Mouse (Mus musculus): Measurements from ENCODE around the gene Ptprg. TPM values are rescaled to one million over a fixed set of nuclear protein-coding genes. Genes with fewer than 3 reads are reported as not detected.

Gene Ptprg
- total and polyA plus RNA-seq, 2 experiments from 2014 or later, result 8.7 to 63.4 TPM

DNA sequence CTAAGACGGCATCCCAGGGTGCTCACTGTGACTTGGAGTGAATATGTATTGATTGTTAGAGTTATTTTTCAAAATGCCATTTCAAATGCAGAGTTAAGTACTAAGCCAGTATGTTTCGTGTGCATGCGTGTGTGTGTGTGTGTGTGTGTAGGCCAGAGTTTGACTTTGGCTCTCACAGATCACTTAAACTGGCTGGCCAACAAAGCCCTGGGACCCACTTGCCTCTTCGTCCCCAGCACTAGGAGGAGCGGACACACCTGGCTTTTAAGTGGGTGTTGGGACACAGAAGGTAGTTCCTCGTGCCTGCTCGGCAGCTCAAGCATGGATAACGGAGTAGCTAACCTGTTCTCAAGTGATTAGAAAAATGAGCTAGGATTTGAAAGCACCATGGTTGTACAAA, 24.6 kb downstream of the Ptprg start:
- Histone ChIP-seq H3K27ac (ENCODE audit: low read depth) (0 out of 2 replicates have a peak overlapping the region, but pooled peaks have one; percentile 57), H3K9me3 (replicated peaks; ENCODE audit: control insufficient read depth, low read length) (0 out of 2 replicates have a peak, but pooled peaks cover 3% of the 10 kb centered on the region), H3K9ac (replicated peaks; ENCODE audit: low read depth, low read length) (no peak overlapping the region), H3K36me3 (replicated peaks; ENCODE audit: control insufficient read depth, insufficient read depth, low read length) (no peaks in the 10 kb centered on the region), H3K27me3 (ENCODE audit: control insufficient read depth, insufficient read depth, low read length) (no peaks in the 10 kb centered on the region), H3K4me3 (ENCODE audit: low read depth, low read length) (no peak overlapping the region), H3K4me1 (ENCODE audit: control insufficient read depth, insufficient read depth) (peaks cover 23% of the 10 kb centered on the region), H3K4me2 (ENCODE audit: low read depth, low read length) (no peak overlapping the region)
- 79% methylated on average over 8 of the region's 8 CpGs for WGBS
- ATAC-seq (ENCODE audit: insufficient read depth, low read depth) (no peak), DNase-seq (ENCODE audit: low spot score) (no peak)
- TF ChIP-seq CTCF (IDR thresholded peaks at IDR 0.05; ENCODE audit: low read depth) (no peak), EP300 (IDR thresholded peaks at IDR 0.05; ENCODE audit: low read depth) (no peak)

- H3K27ac ChIP-seq (ENCODE audit: low read depth), result peak overlapping the region; percentile 57
- no peaks in the 10 kb centered on the region for H3K36me3 ChIP-seq (replicated peaks; ENCODE audit: control insufficient read depth, insufficient read depth, low read length)
- H3K9me3 ChIP-seq (replicated peaks; ENCODE audit: control insufficient read depth, low read length), result 0 out of 2 replicates have a peak, but pooled peaks cover 3% of the 10 kb centered on the region
- H3K9ac ChIP-seq (replicated peaks; ENCODE audit: low read depth, low read length), result peak overlapping the region; percentile 10; the same call in 1 of the 2 replicates
- DNase-seq (ENCODE audit: low spot score) (peak; percentile 23), ATAC-seq (ENCODE audit: insufficient read depth, low read depth) (peak; percentile 44; the same call in 1 of the 2 replicates)
- WGBS, result 25% methylated on average over 6 of the region's 6 CpGs
- H3K4me1 ChIP-seq (ENCODE audit: control insufficient read depth, insufficient read depth), result peaks cover 18% of the 10 kb centered on the region
- peak overlapping the region; percentile 18; the same call in 1 of the 2 replicates for H3K4me3 ChIP-seq (ENCODE audit: low read depth, low read length)
- peak overlapping the region; percentile 51 for H3K4me2 ChIP-seq (ENCODE audit: low read depth, low read length)
- no peaks in the 10 kb centered on the region for H3K27me3 ChIP-seq (ENCODE audit: control insufficient read depth, insufficient read depth, low read length)
- TF ChIP-seq CTCF (IDR thresholded peaks at IDR 0.05; ENCODE audit: low read depth) (no peak), EP300 (IDR thresholded peaks at IDR 0.05; ENCODE audit: low read depth) (no peak)
Observed at GRCm38 (mm10) chr14:11578492-11578967, 25.2 kb downstream of the Ptprg start.

DNA sequence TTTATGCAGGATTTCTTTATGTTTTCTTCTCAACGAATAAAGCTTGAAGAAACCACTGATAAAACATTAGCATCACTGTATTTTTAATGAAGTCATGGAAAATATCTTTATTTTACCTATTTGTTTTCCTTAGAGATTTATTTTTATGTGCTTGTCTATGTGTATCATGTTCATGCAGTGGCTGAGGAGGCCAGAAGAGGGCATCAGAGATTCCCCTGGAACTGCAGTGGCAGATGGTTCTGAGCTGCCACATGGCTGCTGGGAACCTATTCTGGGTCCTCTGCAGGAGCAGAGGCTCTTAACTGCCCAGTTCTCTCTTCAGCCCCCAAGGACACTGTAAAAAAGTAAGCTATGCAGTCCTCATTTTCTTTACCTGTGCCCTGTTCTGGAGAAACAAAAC, 26.6 kb downstream of the Ptprg start:
- Histone ChIP-seq H3K36me3 (replicated peaks; ENCODE audit: control insufficient read depth, insufficient read depth, low read length) (no peaks in the 10 kb centered on the region), H3K27me3 (ENCODE audit: control insufficient read depth, insufficient read depth, low read length) (no peaks in the 10 kb centered on the region), H3K4me1 (ENCODE audit: control insufficient read depth, insufficient read depth) (peaks cover 17% of the 10 kb centered on the region), H3K4me2 (ENCODE audit: low read depth, low read length) (no peak overlapping the region), H3K9ac (replicated peaks; ENCODE audit: low read depth, low read length) (no peak overlapping the region), H3K9me3 (replicated peaks; ENCODE audit: control insufficient read depth, low read length) (0 out of 2 replicates have a peak, but pooled peaks cover 3% of the 10 kb centered on the region), H3K4me3 (ENCODE audit: low read depth, low read length) (no peak overlapping the region), H3K27ac (ENCODE audit: low read depth) (no peak overlapping the region)
- TF ChIP-seq CTCF (IDR thresholded peaks at IDR 0.05; ENCODE audit: low read depth) (no peak), EP300 (IDR thresholded peaks at IDR 0.05; ENCODE audit: low read depth) (no peak)
- no peak for DNase-seq (ENCODE audit: low spot score)
- WGBS, result 73% methylated on average over 1 of the region's 1 CpGs
- no peak for ATAC-seq (ENCODE audit: insufficient read depth, low read depth)

GRCm38 (mm10) chr14:11584263-11584662, 30.9 kb downstream of the Ptprg start:
- 89% methylated on average over 6 of the region's 6 CpGs for WGBS

GRCm38 (mm10) chr14:11584929-11585633, 31.7 kb downstream of the Ptprg start:
- TF ChIP-seq CTCF (IDR thresholded peaks at IDR 0.05; ENCODE audit: low read depth), result no peak
- TF ChIP-seq EP300 (IDR thresholded peaks at IDR 0.05; ENCODE audit: low read depth), result no peak
- no peak overlapping the region for H3K4me2 ChIP-seq (ENCODE audit: low read depth, low read length)
- H3K9me3 ChIP-seq (replicated peaks; ENCODE audit: control insufficient read depth, low read length), result 0 out of 2 replicates have a peak, but pooled peaks cover 3% of the 10 kb centered on the region
- no peak for ATAC-seq (ENCODE audit: insufficient read depth, low read depth)
- no peak overlapping the region for H3K27ac ChIP-seq (ENCODE audit: low read depth)
- no peaks in the 10 kb centered on the region for H3K4me1 ChIP-seq (ENCODE audit: control insufficient read depth, insufficient read depth)
- H3K9ac ChIP-seq (replicated peaks; ENCODE audit: low read depth, low read length), result no peak overlapping the region
- WGBS, result 55% methylated on average over 5 of the region's 5 CpGs
- H3K4me3 ChIP-seq (ENCODE audit: low read depth, low read length), result no peak overlapping the region
- H3K36me3 ChIP-seq (replicated peaks; ENCODE audit: control insufficient read depth, insufficient read depth, low read length), result no peaks in the 10 kb centered on the region
- no peaks in the 10 kb centered on the region for H3K27me3 ChIP-seq (ENCODE audit: control insufficient read depth, insufficient read depth, low read length)
- no peak for DNase-seq (ENCODE audit: low spot score)

More at GRCm38 (mm10) chr14:11584263-11584662, 30.9 kb downstream of the Ptprg start:
- no peak for DNase-seq (ENCODE audit: low spot score)
- Histone ChIP-seq H3K4me3 (ENCODE audit: low read depth, low read length) (no peak overlapping the region), H3K9me3 (replicated peaks; ENCODE audit: control insufficient read depth, low read length) (0 out of 2 replicates have a peak, but pooled peaks cover 3% of the 10 kb centered on the region), H3K4me1 (ENCODE audit: control insufficient read depth, insufficient read depth) (0 out of 2 replicates have a peak, but pooled peaks cover under 1% of the 10 kb centered on the region), H3K9ac (replicated peaks; ENCODE audit: low read depth, low read length) (no peak overlapping the region), H3K36me3 (replicated peaks; ENCODE audit: control insufficient read depth, insufficient read depth, low read length) (no peaks in the 10 kb centered on the region), H3K4me2 (ENCODE audit: low read depth, low read length) (no peak overlapping the region), H3K27me3 (ENCODE audit: control insufficient read depth, insufficient read depth, low read length) (no peaks in the 10 kb centered on the region), H3K27ac (ENCODE audit: low read depth) (no peak overlapping the region)
- TF ChIP-seq CTCF (IDR thresholded peaks at IDR 0.05; ENCODE audit: low read depth), result no peak
- TF ChIP-seq EP300 (IDR thresholded peaks at IDR 0.05; ENCODE audit: low read depth), result no peak
- no peak for ATAC-seq (ENCODE audit: insufficient read depth, low read depth)
